Mouse (Mus musculus): ENCODE measurements around the gene Cers2.

DNA sequence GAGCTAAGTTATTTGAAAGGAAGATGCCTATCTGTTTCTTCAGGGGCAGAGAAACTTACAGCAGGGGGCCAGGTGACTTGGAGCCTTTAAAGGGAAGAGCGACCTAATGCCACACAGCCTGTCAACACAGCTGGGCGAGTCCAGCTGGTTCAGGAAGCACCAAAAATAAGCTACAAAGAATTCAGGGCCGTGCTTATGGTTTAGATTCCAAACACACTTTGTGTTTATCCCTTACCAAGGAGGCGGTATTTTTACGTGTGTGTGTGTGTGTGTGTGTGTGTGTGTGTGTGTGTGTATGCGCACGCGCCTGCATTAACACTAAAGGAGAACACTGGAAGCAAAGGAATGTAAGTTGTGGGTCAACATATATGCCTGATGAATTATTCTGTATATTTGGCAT is 33.8 kb upstream of the Cers2 start:
- no peak for TF ChIP-seq EP300 (IDR thresholded peaks at IDR 0.05; ENCODE audit: low read depth in 1 of 2, low read length in 2 of 2)
- no peak for TF ChIP-seq RCOR1 (IDR thresholded peaks at IDR 0.05; ENCODE audit: low read depth, low read length)
- TF ChIP-seq MXI1 (IDR thresholded peaks at IDR 0.05; ENCODE audit: low read depth, low read length), result no peak
- TF ChIP-seq BHLHE40 (IDR thresholded peaks at IDR 0.05; ENCODE audit: borderline replicate concordance, low read depth, low read length), result no peak
- no peak for TF ChIP-seq POLR2A (IDR thresholded peaks at IDR 0.05; ENCODE audit: control insufficient read depth in 1 of 2, insufficient read depth in 1 of 2, low read depth in 1 of 2, low read length in 2 of 2, poor library complexity in 1 of 2)
- TF ChIP-seq CTCF (IDR thresholded peaks at IDR 0.05 in 2 of 3, conservative IDR thresholded peaks at IDR 0.05 in 1 of 3; ENCODE audit: control insufficient read depth in 1 of 3, insufficient read depth in 1 of 3, low read depth in 2 of 3, low read length in 3 of 3, poor library complexity in 1 of 3, severe bottlenecking in 1 of 3), result no peak
